Mouse (Mus musculus): Measurements from ENCODE around the gene Bsnd. TPM values are rescaled to one million over a fixed set of nuclear protein-coding genes. Genes with fewer than 3 reads are reported as not detected.

Bsnd gene
- total RNA-seq, 2 experiments from 2014 or later = not detected

Other genes starting within 250 kb of the Bsnd start
- 26.2 and 27.0 TPM in 2 replicates for gene Usp24, start 176.1 kb downstream of the Bsnd start, total RNA-seq (2014; fragmentation: Nextera tagmentation)
- gene Usp24, start 176.1 kb downstream of the Bsnd start, total RNA-seq (2017) = 34.9 and 35.5 TPM in 2 replicates
- not detected in 2 replicates for gene Pcsk9, start 28.0 kb downstream of the Bsnd start, total RNA-seq (2014; fragmentation: Nextera tagmentation)
- 0.17 and 0.46 TPM in 2 replicates for gene Pcsk9, start 28.0 kb downstream of the Bsnd start, total RNA-seq (2017)
- gene Dhcr24, start 68.8 kb upstream of the Bsnd start, total RNA-seq (2014; fragmentation: Nextera tagmentation) = 19.6 and 22.2 TPM in 2 replicates
- gene Dhcr24, start 68.8 kb upstream of the Bsnd start, total RNA-seq (2017) = 8.7 and 14.4 TPM in 2 replicates
- not detected in 2 replicates for gene Lexm, start 125.0 kb upstream of the Bsnd start, total RNA-seq (2014; fragmentation: Nextera tagmentation)
- gene Lexm, start 125.0 kb upstream of the Bsnd start, total RNA-seq (2017) = not detected in 2 replicates
- not detected in 2 replicates for gene Ttc22, start 130.1 kb upstream of the Bsnd start, total RNA-seq (2014; fragmentation: Nextera tagmentation)
- not detected in 2 replicates for gene Ttc22, start 130.1 kb upstream of the Bsnd start, total RNA-seq (2017)
- 11.2 and 18.2 TPM in 2 replicates for gene Pars2, start 158.8 kb upstream of the Bsnd start, total RNA-seq (2014; fragmentation: Nextera tagmentation)
- gene Pars2, start 158.8 kb upstream of the Bsnd start, total RNA-seq (2017) = 8.2 and 13.9 TPM in 2 replicates
- gene Ttc4, start 186.7 kb upstream of the Bsnd start, total RNA-seq (2014; fragmentation: Nextera tagmentation) = 32.9 and 48.9 TPM in 2 replicates
- 31.5 and 32.6 TPM in 2 replicates for gene Ttc4, start 186.7 kb upstream of the Bsnd start, total RNA-seq (2017)
- not detected in 2 replicates for gene Mroh7, start 238.6 kb upstream of the Bsnd start, total RNA-seq (2014; fragmentation: Nextera tagmentation)
- gene Mroh7, start 238.6 kb upstream of the Bsnd start, total RNA-seq (2017) = not detected in 2 replicates
- not detected in 2 replicates for gene Fam151a, start 241.6 kb upstream of the Bsnd start, total RNA-seq (2014; fragmentation: Nextera tagmentation)
- gene Fam151a, start 241.6 kb upstream of the Bsnd start, total RNA-seq (2017) = not detected in 2 replicates